Mouse (Mus musculus): ENCODE results near the gene Pick1. TPM values are rescaled to one million over a fixed set of nuclear protein-coding genes. Genes with fewer than 3 reads are reported as not detected.

Gene Pick1
- polyA plus RNA-seq, 1 experiment from 2014 or later: 42.1 TPM

GRCm38 (mm10) chr15:79242574-79243233 is 13.7 kb downstream of the Pick1 start:
- H3K27me3 ChIP-seq (ENCODE audit: low read depth, poor library complexity, severe bottlenecking): no peaks in the 10 kb centered on the region
- peaks cover 19% of the 10 kb centered on the region for H3K4me1 ChIP-seq
- 0 out of 2 replicates have a peak overlapping the region, but pooled peaks have one; percentile 13 for H3K27ac ChIP-seq (replicated peaks)
- H3K9me3 ChIP-seq (replicated peaks): no peaks in the 10 kb centered on the region
- 74% methylated on average over 13 of the region's 13 CpGs for WGBS
- H3K4me3 ChIP-seq: no peak overlapping the region
- DNase-seq (ENCODE audit: low spot score): no peak
- peaks cover 82% of the 10 kb centered on the region for H3K36me3 ChIP-seq

- Histone ChIP-seq H3K36me3 (peaks cover 82% of the 10 kb centered on the region), H3K27me3 (ENCODE audit: low read depth, poor library complexity, severe bottlenecking) (no peaks in the 10 kb centered on the region)
- 25% methylated on average over 10 of the region's 10 CpGs for WGBS
These were observed 14.5 kb downstream of the Pick1 start for GRCm38 (mm10) chr15:79243234-79244042.

GRCm38 (mm10) chr15:79244071-79244893 is 15.3 kb downstream of the Pick1 start:
- Histone ChIP-seq H3K27me3 (ENCODE audit: low read depth, poor library complexity, severe bottlenecking) (no peaks in the 10 kb centered on the region; the same call in 1 of the 2 replicates), H3K4me3 (no peak overlapping the region), H3K9me3 (replicated peaks) (no peaks in the 10 kb centered on the region), H3K27ac (replicated peaks) (peak overlapping the region; percentile 39), H3K36me3 (peaks cover 82% of the 10 kb centered on the region), H3K4me1 (peaks cover 19% of the 10 kb centered on the region)
- DNase-seq (ENCODE audit: low spot score): no peak
- WGBS: 78% methylated on average over 7 of the region's 7 CpGs

More at GRCm38 (mm10) chr15:79243234-79244042, 14.5 kb downstream of the Pick1 start:
- H3K4me3 ChIP-seq: peak overlapping the region; percentile 4; the same call in 1 of the 2 replicates
- peak overlapping the region; percentile 19; the same call in 1 of the 2 replicates for H3K27ac ChIP-seq (replicated peaks)
- DNase-seq (ENCODE audit: low spot score): peak; percentile 97
- no peaks in the 10 kb centered on the region for H3K9me3 ChIP-seq (replicated peaks)
- H3K4me1 ChIP-seq: peaks cover 19% of the 10 kb centered on the region

GRCm38 (mm10) chr15:79245321-79245720 is 16.3 kb downstream of the Pick1 start:
- Histone ChIP-seq H3K4me1 (peaks cover 19% of the 10 kb centered on the region), H3K36me3 (peaks cover 74% of the 10 kb centered on the region), H3K4me3 (no peak overlapping the region), H3K27ac (replicated peaks) (peak overlapping the region; percentile 1; the same call in 1 of the 2 replicates), H3K27me3 (ENCODE audit: low read depth, poor library complexity, severe bottlenecking) (peaks cover 8% of the 10 kb centered on the region), H3K9me3 (replicated peaks) (no peaks in the 10 kb centered on the region)
- no peak for DNase-seq (ENCODE audit: low spot score)
- WGBS: 89% methylated on average over 3 of the region's 3 CpGs

GRCm38 (mm10) chr15:79250236-79250635 is 21.3 kb downstream of the Pick1 start:
- peaks cover 32% of the 10 kb centered on the region for H3K4me1 ChIP-seq
- H3K27ac ChIP-seq (replicated peaks): no peak overlapping the region
- H3K27me3 ChIP-seq (ENCODE audit: low read depth, poor library complexity, severe bottlenecking): peaks cover 57% of the 10 kb centered on the region
- H3K36me3 ChIP-seq: peaks cover 40% of the 10 kb centered on the region
- no peak for DNase-seq (ENCODE audit: low spot score)
- no peak overlapping the region for H3K4me3 ChIP-seq
- 76% methylated on average over 2 of the region's 2 CpGs for whole genome bisulfite sequencing
- no peaks in the 10 kb centered on the region for H3K9me3 ChIP-seq (replicated peaks)

- H3K9me3 ChIP-seq (replicated peaks): no peaks in the 10 kb centered on the region
- H3K27ac ChIP-seq (replicated peaks): no peak overlapping the region
- no peak for DNase-seq (ENCODE audit: low spot score)
- H3K27me3 ChIP-seq (ENCODE audit: low read depth, poor library complexity, severe bottlenecking): peaks cover 62% of the 10 kb centered on the region
- WGBS: 54% methylated on average over 7 of the region's 7 CpGs
- H3K36me3 ChIP-seq: peaks cover 31% of the 10 kb centered on the region
- H3K4me1 ChIP-seq: peaks cover 34% of the 10 kb centered on the region
- no peak overlapping the region for H3K4me3 ChIP-seq
These were observed 22.2 kb downstream of the Pick1 start for GRCm38 (mm10) chr15:79251168-79251567.

- Histone ChIP-seq H3K36me3 (peaks cover 23% of the 10 kb centered on the region), H3K9me3 (replicated peaks) (no peaks in the 10 kb centered on the region), H3K4me1 (peaks cover 34% of the 10 kb centered on the region), H3K27ac (replicated peaks) (peak overlapping the region; percentile 73), H3K27me3 (ENCODE audit: low read depth, poor library complexity, severe bottlenecking) (peaks cover 62% of the 10 kb centered on the region), H3K4me3 (peak overlapping the region; percentile 53)
- WGBS: 4% methylated on average over 61 of the region's 61 CpGs
- DNase-seq (ENCODE audit: low spot score): peak; percentile 58
These were observed 23.0 kb downstream of the Pick1 start for GRCm38 (mm10) chr15:79251781-79252491.

- H3K4me3 ChIP-seq: peak overlapping the region; percentile 53
- peaks cover 62% of the 10 kb centered on the region for H3K27me3 ChIP-seq (ENCODE audit: low read depth, poor library complexity, severe bottlenecking)
- WGBS: 31% methylated on average over 24 of the region's 24 CpGs
- peaks cover 19% of the 10 kb centered on the region for H3K36me3 ChIP-seq
- no peak for DNase-seq (ENCODE audit: low spot score)
- H3K27ac ChIP-seq (replicated peaks): peak overlapping the region; percentile 73
- H3K9me3 ChIP-seq (replicated peaks): no peaks in the 10 kb centered on the region
- peaks cover 34% of the 10 kb centered on the region for H3K4me1 ChIP-seq
These were observed 23.6 kb downstream of the Pick1 start for GRCm38 (mm10) chr15:79252580-79252979.

- 16% methylated on average over 3 of the region's 3 CpGs for WGBS
- no peak for DNase-seq (ENCODE audit: low spot score)
- Histone ChIP-seq H3K4me3 (no peak within 1 kb of the TSS), H3K9me3 (replicated peaks) (no peaks in the 10 kb centered on the region), H3K27ac (replicated peaks) (no peak within 1 kb of the TSS), H3K36me3 (no peaks in the 10 kb centered on the region), H3K27me3 (ENCODE audit: low read depth, poor library complexity, severe bottlenecking) (peaks cover 76% of the 10 kb centered on the region), H3K4me1 (peaks cover 34% of the 10 kb centered on the region)
These were observed 25.7 kb downstream of the Pick1 start, which contains the start of gene Slc16a8 for GRCm38 (mm10) chr15:79254661-79255060. Gene Slc16a8, minus strand, starts transcription at chr15:79254761.

- peaks cover 30% of the 10 kb centered on the region for H3K4me1 ChIP-seq
- no peaks in the 10 kb centered on the region for H3K36me3 ChIP-seq
- no peak overlapping the region for H3K4me3 ChIP-seq
These were observed 29.5 kb downstream of the Pick1 start for GRCm38 (mm10) chr15:79258521-79258920.

GRCm38 (mm10) chr15:79261095-79261725 is 32.2 kb downstream of the Pick1 start:
- H3K4me3 ChIP-seq: peak overlapping the region; percentile 86
- under 1% methylated on average over 61 of the region's 62 CpGs for WGBS
- no peaks in the 10 kb centered on the region for H3K9me3 ChIP-seq (replicated peaks)
- H3K27ac ChIP-seq (replicated peaks): peak overlapping the region; percentile 82
- H3K36me3 ChIP-seq: no peaks in the 10 kb centered on the region
- peaks cover 20% of the 10 kb centered on the region for H3K4me1 ChIP-seq
- H3K27me3 ChIP-seq (ENCODE audit: low read depth, poor library complexity, severe bottlenecking): peaks cover 77% of the 10 kb centered on the region
- DNase-seq (ENCODE audit: low spot score): peak; percentile 51

More at GRCm38 (mm10) chr15:79258521-79258920, 29.5 kb downstream of the Pick1 start:
- Histone ChIP-seq H3K27ac (replicated peaks) (no peak overlapping the region), H3K9me3 (replicated peaks) (no peaks in the 10 kb centered on the region), H3K27me3 (ENCODE audit: low read depth, poor library complexity, severe bottlenecking) (peaks cover 76% of the 10 kb centered on the region)
- DNase-seq (ENCODE audit: low spot score): no peak
- 32% methylated on average over 17 of the region's 17 CpGs for WGBS

Measured in midbrain, embryonic 10.5 days (tissue).